In genomic region chr4:151919900-151920643, GRCm38 (mm10) we compare ENCODE assay signal across 7 mouse cellular contexts. TPM values are rescaled to one million over a fixed set of nuclear protein-coding genes. Genes with fewer than 3 reads are reported as not detected.
DNase-seq lines count a peak whose midpoint lies in the region; ATAC-seq lines count a peak whose summit lies in the region.

No protein-coding gene starts in this region.

- DNase-seq in MEL-GATA-1-ER (ENCODE audit: extremely low read depth, low read depth), result peak; percentile 43
- peak; percentile 85 for DNase-seq in brain, adult 2 months (ENCODE audit: low read depth, low spot score)
- DNase-seq in heart, postnatal 36 days, result peak; percentile 64 to 68
- peak; percentile 41 to 65 for DNase-seq in left cerebral cortex, postnatal 10 days (ENCODE audit: extremely low spot score in 1 of 2, low spot score in 2 of 2)
- DNase-seq in right cerebral cortex, postnatal 4 days, result peak; percentile 60

- intact Hi-C loops in heart, postnatal 36 days (cut with DNase I), result loop anchor here (1.0 kb wide), 2 partner anchors 21 to 57 kb away; no protein-coding TSS in a partner anchor
- intact Hi-C loops in left cerebral cortex, postnatal 10 days (cut with DNase I), result no loop called here

- peak; percentile 78 for ATAC-seq in erythroblast, adult 5-6 weeks (replicated peaks; ENCODE audit: low FRiP score, poor library complexity, severe bottlenecking)
- ATAC-seq in megakaryocyte progenitor cell, adult 5-6 weeks (replicated peaks; ENCODE audit: poor library complexity), result peak; percentile 80

RNA-seq across cellular contexts. Expression of gene Dnajc11, which starts 13.4 kb away (rescaled TPM):
- 17.1 and 26.3 TPM in 2 replicates for total RNA-seq in erythroblast, adult 5-6 weeks (2015; ENCODE audit: low replicate concordance)
- 39.4 and 50.2 TPM in 2 replicates for total RNA-seq in erythroblast, adult 5-6 weeks (2017; ENCODE audit: low replicate concordance)
- total RNA-seq in heart, postnatal 36 days (2021), result 10 to 100 TPM; 72.7 to 88.8 TPM
- total RNA-seq in left cerebral cortex, postnatal 10 days (2021), result 10 to 100 TPM; 55.1 to 70.9 TPM
- 35.5 and 45.2 TPM in 2 replicates for total RNA-seq in megakaryocyte progenitor cell, adult 5-6 weeks (2015)
- total RNA-seq in megakaryocyte progenitor cell, adult 5-6 weeks (2017), result 89.2 and 106 TPM in 2 replicates

RNA-seq across cellular contexts. Expression of gene Camta1, which starts 58.4 kb away (rescaled TPM):
- total RNA-seq in erythroblast, adult 5-6 weeks (2015; ENCODE audit: low replicate concordance), result 11.7 and 27.8 TPM in 2 replicates
- total RNA-seq in erythroblast, adult 5-6 weeks (2017; ENCODE audit: low replicate concordance), result 4.9 and 25.7 TPM in 2 replicates
- total RNA-seq in heart, postnatal 36 days (2021), result 100 to 1,000 TPM; 217 to 218 TPM
- total RNA-seq in left cerebral cortex, postnatal 10 days (2021), result 100 to 1,000 TPM; 200 to 223 TPM
- 77.9 and 81.5 TPM in 2 replicates for total RNA-seq in megakaryocyte progenitor cell, adult 5-6 weeks (2015)
- 16.3 and 40.1 TPM in 2 replicates for total RNA-seq in megakaryocyte progenitor cell, adult 5-6 weeks (2017)

Comparison
In these comparisons a context has a peak if more than half of its experiments do, and no peak if none do; other contexts are left out.
1. Peak in every context shown above with its lines: DNase-seq and ATAC-seq.